Mouse (Mus musculus) bone marrow, adult 2 months (tissue): ENCODE measurements around the gene Doc2g.
"Not testable (repeated sequence)": the region's sequence is repeated elsewhere in the genome, so short reads cannot be mapped to it uniquely, and the experiment has no call there.

Experiments
- CTCF ChIP-seq: fragments of 200-500 bp; IDR thresholded peaks from 2 replicates; pipeline ENCODE4 v1.5.1; 2011; ENCODE audit warnings: low read length, control low read depth; ENCODE audit not compliant: control insufficient read depth, insufficient read depth
- POLR2A ChIP-seq: fragments of 200-500 bp; IDR thresholded peaks from 2 replicates; pipeline ENCODE4 v1.6.1; 2011; ENCODE audit warnings: low read depth, mild to moderate bottlenecking, control low read depth, low read length, borderline replicate concordance; ENCODE audit not compliant: control insufficient read depth

DNA sequence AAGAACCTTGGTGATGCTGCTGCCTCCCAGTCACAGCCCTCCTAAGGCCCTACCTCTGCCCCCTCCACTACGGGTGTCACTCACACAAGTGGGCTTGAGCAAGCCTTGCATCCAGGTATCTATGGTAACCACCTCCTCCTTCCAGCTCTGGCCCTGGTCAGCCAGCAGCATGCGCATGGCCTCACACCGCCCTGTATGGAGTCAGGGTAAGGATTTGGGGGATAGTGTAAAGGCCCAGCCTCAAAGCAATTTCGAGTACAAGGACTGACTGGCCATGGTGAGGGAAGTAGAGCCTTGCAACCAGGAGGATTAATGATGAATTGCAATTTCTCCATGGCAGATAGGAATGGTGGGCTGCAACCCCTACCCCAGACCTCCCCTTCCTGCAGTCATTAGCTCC, 38.4 kb downstream of the Doc2g start:
- not testable (repeated sequence) for TF ChIP-seq CTCF, POLR2A
